40 mouse cellular contexts compared by ENCODE assay signal in the genomic region with DNA sequence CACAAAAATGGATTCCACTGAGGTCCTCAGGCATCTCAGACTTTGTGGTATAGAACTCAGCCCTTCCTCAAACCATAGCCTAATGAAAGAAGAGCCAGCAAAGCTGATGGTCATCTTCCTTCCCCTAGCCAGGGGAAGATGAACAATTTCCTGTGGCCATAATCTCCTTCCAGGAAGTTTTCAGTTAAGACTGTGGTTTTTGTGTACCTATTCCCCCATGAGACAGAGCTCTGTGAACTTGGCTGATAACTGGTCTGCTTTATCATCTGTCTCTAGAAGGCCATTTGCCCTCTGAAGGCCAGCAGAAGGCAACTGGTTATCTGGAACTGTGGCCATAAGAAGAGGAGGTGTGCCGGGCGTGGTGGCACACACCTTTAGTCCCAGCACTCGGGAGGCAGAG. TPM values are rescaled to one million over a fixed set of nuclear protein-coding genes. Genes with fewer than 3 reads are reported as not detected.
"Had no signal": no experiment of that assay in that cellular context is flagged by ENCODE, and none has a peak within 500 bp of the region (broad histone marks: within the 10 kb centered on the region; RNA-seq: fewer than 3 reads in every experiment).

No protein-coding gene starts in this region.

- H3K4me3 ChIP-seq: left cerebral cortex, adult 2 months; limb, embryonic 10.5 days; limb, embryonic 12.5 days; limb, embryonic 13.5 days; limb, embryonic 15.5 days; liver, embryonic 15.5 days; lung, embryonic 15.5 days; megakaryocyte, embryonic 14.5 days; midbrain, embryonic 10.5 days; midbrain, embryonic 12.5 days; midbrain, embryonic 13.5 days; midbrain, embryonic 15.5 days; myocyte; neural tube, embryonic 12.5 days; neural tube, embryonic 13.5 days had no signal

- H3K36me3 ChIP-seq: limb, embryonic 10.5 days; limb, embryonic 12.5 days; limb, embryonic 13.5 days; limb, embryonic 15.5 days; liver, embryonic 15.5 days; lung, embryonic 15.5 days; midbrain, embryonic 10.5 days; midbrain, embryonic 12.5 days; midbrain, embryonic 13.5 days; midbrain, embryonic 15.5 days; neural tube, embryonic 12.5 days; neural tube, embryonic 13.5 days had no signal

- H3K27me3 ChIP-seq: limb, embryonic 12.5 days; limb, embryonic 13.5 days; limb, embryonic 15.5 days; liver, embryonic 15.5 days; lung, embryonic 15.5 days; midbrain, embryonic 12.5 days; midbrain, embryonic 13.5 days; midbrain, embryonic 15.5 days; neural tube, embryonic 12.5 days; neural tube, embryonic 13.5 days had no signal

- H3K9me3 ChIP-seq: limb, embryonic 10.5 days; limb, embryonic 12.5 days; limb, embryonic 13.5 days; limb, embryonic 15.5 days; liver, embryonic 15.5 days; lung, embryonic 15.5 days; megakaryocyte, embryonic 14.5 days; midbrain, embryonic 10.5 days; midbrain, embryonic 12.5 days; midbrain, embryonic 13.5 days; midbrain, embryonic 15.5 days; neural tube, embryonic 12.5 days; neural tube, embryonic 13.5 days had no signal

- H3K9ac ChIP-seq: limb, embryonic 12.5 days; limb, embryonic 13.5 days; limb, embryonic 15.5 days; liver, embryonic 15.5 days; lung, embryonic 14.5 days; lung, embryonic 15.5 days; midbrain, embryonic 12.5 days; midbrain, embryonic 13.5 days; midbrain, embryonic 15.5 days; neural tube, embryonic 12.5 days; neural tube, embryonic 13.5 days had no signal

- H3K4me2 ChIP-seq: limb, embryonic 12.5 days; limb, embryonic 13.5 days; limb, embryonic 15.5 days; liver, embryonic 11.5 days; liver, embryonic 15.5 days; lung, embryonic 14.5 days; lung, embryonic 15.5 days; midbrain, embryonic 11.5 days; midbrain, embryonic 12.5 days; midbrain, embryonic 13.5 days; midbrain, embryonic 15.5 days; neural tube, embryonic 12.5 days; neural tube, embryonic 13.5 days had no signal

- H3K4me1 ChIP-seq: limb, embryonic 10.5 days; limb, embryonic 12.5 days; limb, embryonic 13.5 days; lung, embryonic 15.5 days; midbrain, embryonic 10.5 days; midbrain, embryonic 12.5 days; midbrain, embryonic 13.5 days; midbrain, embryonic 15.5 days; neural tube, embryonic 12.5 days; neural tube, embryonic 13.5 days had no signal

- DNase-seq: left cerebral cortex, postnatal 4 days; liver; lung, adult 18-20 months; lung, adult 2 months; lung, embryonic 14.5 days; lung, postnatal 10 days; lung, postnatal 14 days; lung, postnatal 36 days; lung, postnatal 4 days; midbrain, embryonic 14.5 days had no signal

- H3K27ac ChIP-seq: left cerebral cortex, adult 2 months; limb, embryonic 10.5 days; limb, embryonic 12.5 days; limb, embryonic 13.5 days; limb, embryonic 15.5 days; liver, embryonic 15.5 days; lung, embryonic 15.5 days; macrophage; midbrain, embryonic 10.5 days; midbrain, embryonic 12.5 days; midbrain, embryonic 13.5 days; midbrain, embryonic 15.5 days; neural tube, embryonic 12.5 days; neural tube, embryonic 13.5 days had no signal

- ATAC-seq: lung, postnatal 0 days; midbrain, embryonic 13.5 days; midbrain, embryonic 15.5 days; midbrain, embryonic 16.5 days had no signal

RNA-seq across cellular contexts. Expression of gene Fam178b, which starts 26.8 kb away (rescaled TPM):
- total RNA-seq: left cerebral cortex, postnatal 25 days; left cerebral cortex, postnatal 36 days; left cerebral cortex, postnatal 4 days; megakaryocyte progenitor cell, adult 5-6 weeks; megakaryocyte-erythroid progenitor cell, adult 5-6 weeks; midbrain, postnatal 0 days; monocyte, adult 5-6 weeks had no signal
- polyA plus RNA-seq: macrophage; midbrain, embryonic 12.5 days; midbrain, embryonic 13.5 days; midbrain, embryonic 15.5 days; neural tube, embryonic 11.5 days had no signal

RNA-seq across cellular contexts. Expression of gene 4933424G06Rik, which starts 53.7 kb away (rescaled TPM):
- total RNA-seq: liver, adult 2 months; megakaryocyte progenitor cell, adult 5-6 weeks; megakaryocyte-erythroid progenitor cell, adult 5-6 weeks; midbrain, postnatal 0 days; monocyte, adult 5-6 weeks had no signal
- polyA plus RNA-seq: limb, embryonic 10.5 days; limb, embryonic 13.5 days; liver, adult 2 months; liver, embryonic 11.5 days; liver, embryonic 15.5 days; liver, embryonic 16.5 days; lung, adult 2 months; lung, embryonic 14.5 days; lung, embryonic 15.5 days; lung, embryonic 16.5 days; macrophage; neural tube, embryonic 11.5 days; neural tube, embryonic 12.5 days had no signal
